19 mouse cellular contexts compared by ENCODE assay signal in the genomic region with DNA sequence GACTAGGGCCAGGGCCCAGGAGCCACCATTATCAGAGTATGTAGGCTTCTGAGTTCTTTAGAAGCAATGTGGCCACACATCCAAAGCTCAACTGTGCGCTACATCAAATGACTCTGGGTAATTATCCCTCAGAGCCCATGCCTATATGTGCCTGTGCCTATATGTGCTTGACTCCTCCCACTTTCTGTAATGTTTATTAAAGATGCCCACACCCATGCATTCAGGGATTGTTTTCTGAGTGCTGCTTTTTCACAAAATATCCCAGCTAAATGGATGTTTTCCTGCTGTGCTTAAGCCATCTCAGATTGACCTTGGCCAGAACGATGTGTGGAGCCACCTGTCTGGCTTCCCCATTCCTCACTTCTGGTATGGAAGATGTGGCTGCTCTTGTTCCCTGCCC. TPM values are rescaled to one million over a fixed set of nuclear protein-coding genes. Genes with fewer than 3 reads are reported as not detected.
"Had no signal": no experiment of that assay in that cellular context is flagged by ENCODE, and none has a peak within 500 bp of the region (broad histone marks: within the 10 kb centered on the region; RNA-seq: fewer than 3 reads in every experiment).

No protein-coding gene starts in this region.

- H3K27ac ChIP-seq: neural tube, embryonic 13.5 days; neural tube, embryonic 15.5 days; stomach, embryonic 15.5 days; stomach, postnatal 0 days had no signal

- H3K9ac ChIP-seq: neural tube, embryonic 13.5 days; neural tube, embryonic 15.5 days; stomach, embryonic 15.5 days had no signal

- H3K4me2 ChIP-seq: neural tube, embryonic 13.5 days; neural tube, embryonic 15.5 days; stomach, embryonic 15.5 days had no signal

- H3K27me3 ChIP-seq: neural tube, embryonic 13.5 days; neural tube, embryonic 15.5 days; stomach, embryonic 15.5 days had no signal

- H3K4me3 ChIP-seq: neural tube, embryonic 13.5 days; neural tube, embryonic 15.5 days; stomach, embryonic 15.5 days had no signal

- DNase-seq: retina, postnatal 1 day; right cerebral cortex, adult 18-20 months; right cerebral cortex, postnatal 14 days; right cerebral cortex, postnatal 25 days; right cerebral cortex, postnatal 4 days; spleen, adult 18-20 months; thymus, adult 18-20 months; thymus, adult 2 months; thymus, postnatal 14 days; thymus, postnatal 25 days; thymus, postnatal 36 days; thymus, postnatal 4 days had no signal

- H3K9me3 ChIP-seq: neural tube, embryonic 13.5 days; neural tube, embryonic 15.5 days; stomach, embryonic 15.5 days had no signal

RNA-seq across cellular contexts. Expression of a gene that starts 10.2 kb away (rescaled TPM):
- total RNA-seq: neutrophil, adult 5-6 weeks had no signal
- polyA plus RNA-seq: stomach, embryonic 14.5 days; thymus, postnatal 0 days had no signal
